Mouse (Mus musculus) R1 (cell line): ENCODE measurements around the gene Ints11.

ENCODE experiments used
- DNase-seq: peaks from one replicate; pipeline ENCODE4 v3.0.0-alpha.2; 2018; ENCODE audit warnings: low read depth, low spot score

The Ints11 gene

GRCm38 (mm10) chr4:155847591-155848352 is 21.6 kb upstream of the Ints11 start:
- peak; percentile 45 for DNase-seq

DNA sequence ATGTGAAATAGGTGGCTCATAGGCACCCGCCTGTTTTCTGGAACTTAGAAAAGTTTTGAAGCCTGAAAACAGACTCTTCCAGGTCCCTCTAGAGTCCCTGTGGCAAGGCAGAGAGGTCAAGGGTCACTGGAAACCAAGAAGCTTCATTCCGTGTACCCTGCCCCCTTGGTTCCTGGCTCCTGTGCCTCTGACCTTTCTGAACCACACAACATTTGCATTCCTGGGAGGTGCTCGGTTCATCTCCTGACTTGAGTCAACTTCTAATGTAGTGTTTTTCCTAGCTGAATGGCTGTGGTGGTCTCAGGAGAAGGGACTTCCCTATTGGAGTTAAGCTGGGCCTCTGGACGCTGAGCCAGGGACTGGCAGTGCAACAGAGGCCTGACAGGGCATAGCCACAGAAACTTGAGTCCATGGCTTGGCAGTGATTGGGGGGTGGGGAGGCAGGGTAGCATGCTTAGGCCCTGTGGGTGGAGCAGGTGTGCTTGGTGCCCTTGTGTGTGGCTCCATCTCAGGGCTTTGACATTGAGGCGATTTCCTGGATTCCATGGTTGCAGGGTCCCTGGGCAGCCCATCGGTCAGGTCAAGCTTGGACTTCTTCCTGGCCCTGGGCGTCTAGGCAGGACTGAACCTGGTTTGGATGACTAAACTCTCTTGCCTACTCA is 20.8 kb upstream of the Ints11 start:
- no peak for DNase-seq

GRCm38 (mm10) chr4:155849391-155849790 is 20.0 kb upstream of the Ints11 start:
- no peak for DNase-seq

DNA sequence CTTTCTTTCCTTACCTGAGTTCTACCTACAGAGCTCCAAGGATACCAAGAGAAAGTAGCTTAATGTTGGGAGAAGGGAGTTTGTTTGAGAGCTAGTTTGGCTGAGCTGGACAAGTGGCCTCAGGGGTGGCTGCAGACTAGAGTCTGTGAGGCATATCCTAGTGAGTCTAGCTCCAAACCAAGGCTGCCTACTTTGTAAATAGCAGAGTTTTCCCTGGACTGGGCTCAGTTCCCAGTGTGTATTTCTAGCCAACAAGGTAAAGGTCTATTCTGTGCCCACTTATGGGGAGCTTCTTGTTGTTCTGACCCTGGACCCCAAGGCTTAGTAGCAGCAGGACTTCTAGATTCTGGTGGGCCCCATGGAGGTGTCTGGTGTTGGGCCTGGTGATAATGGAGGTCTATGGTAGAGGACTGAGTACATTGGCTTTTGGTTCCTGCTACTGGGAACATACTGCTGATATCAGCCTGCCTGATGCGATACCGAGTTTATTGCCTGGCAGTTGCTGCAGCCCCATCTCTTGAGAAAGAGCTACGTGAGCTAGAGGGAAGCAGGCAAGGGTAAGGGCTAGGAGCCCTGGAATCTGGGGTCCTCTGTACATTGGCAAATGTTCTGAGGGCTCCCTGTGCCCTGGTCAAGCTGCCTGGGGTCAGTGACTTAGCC is 19.4 kb upstream of the Ints11 start:
- no peak for DNase-seq

- no peak for DNase-seq
Observed at GRCm38 (mm10) chr4:155851368-155851767, 18.0 kb upstream of the Ints11 start.

DNA sequence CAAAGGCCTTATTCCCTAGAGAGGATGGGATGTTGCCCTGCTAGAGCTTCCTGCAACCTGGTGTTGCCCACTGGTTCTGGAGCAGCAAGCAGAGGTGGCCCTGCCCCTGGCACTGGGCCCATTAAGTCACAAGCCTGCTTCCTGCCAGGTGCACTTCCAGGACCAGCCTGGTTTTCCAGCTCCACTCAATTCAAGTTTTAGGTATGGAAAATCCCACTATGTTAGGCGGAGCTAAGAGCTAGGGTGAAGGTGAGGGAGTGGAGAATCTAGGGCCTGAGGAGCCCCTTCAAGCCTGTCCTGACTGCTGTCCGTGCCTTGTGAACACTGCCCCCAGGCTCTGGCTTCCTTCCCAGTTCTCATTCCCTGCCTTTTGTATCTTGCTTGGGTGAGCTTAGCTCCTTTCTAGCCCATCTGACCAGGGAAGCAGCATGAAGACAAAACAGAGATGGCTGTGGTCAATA is 17.4 kb upstream of the Ints11 start:
- no peak for DNase-seq

DNA sequence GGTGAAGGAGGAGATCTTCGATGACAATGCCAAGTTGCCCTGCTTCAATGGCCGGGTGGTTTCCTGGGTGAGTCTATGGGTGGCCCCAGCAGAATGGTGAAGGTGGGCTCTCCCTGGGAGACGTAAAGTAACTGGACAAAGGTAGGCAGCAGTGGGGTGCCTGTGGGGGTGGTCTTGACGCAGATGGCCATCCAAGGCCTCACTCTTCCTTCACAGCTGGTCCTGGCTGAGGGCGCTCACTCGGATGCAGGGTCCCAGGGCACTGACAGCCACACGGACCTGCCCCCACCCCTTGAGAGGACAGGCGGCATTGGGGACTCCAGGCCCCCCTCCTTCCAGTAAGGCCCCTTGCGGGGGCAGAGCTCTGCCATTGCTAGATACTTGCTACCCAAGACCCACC is 15.9 kb upstream of the Ints11 start:
- DNase-seq = no peak

DNA sequence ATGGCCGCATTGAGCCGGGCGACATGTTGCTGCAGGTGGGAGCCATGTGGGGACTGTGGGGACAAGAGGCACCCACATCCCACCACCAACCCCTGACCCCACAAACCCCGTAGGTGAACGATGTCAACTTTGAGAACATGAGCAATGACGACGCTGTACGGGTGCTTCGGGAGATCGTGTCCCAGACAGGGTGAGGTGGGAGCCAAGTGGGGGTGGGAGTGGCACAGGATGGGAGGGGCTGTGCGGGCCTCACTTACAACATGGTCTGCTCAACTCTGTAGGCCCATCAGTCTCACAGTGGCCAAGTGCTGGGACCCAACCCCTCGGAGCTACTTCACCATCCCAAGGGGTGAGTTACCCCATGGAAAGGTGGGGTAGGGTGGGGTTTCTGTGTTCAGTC is 14.4 kb upstream of the Ints11 start:
- no peak for DNase-seq

GRCm38 (mm10) chr4:155856071-155856470 is 13.3 kb upstream of the Ints11 start:
- DNase-seq = no peak

DNA sequence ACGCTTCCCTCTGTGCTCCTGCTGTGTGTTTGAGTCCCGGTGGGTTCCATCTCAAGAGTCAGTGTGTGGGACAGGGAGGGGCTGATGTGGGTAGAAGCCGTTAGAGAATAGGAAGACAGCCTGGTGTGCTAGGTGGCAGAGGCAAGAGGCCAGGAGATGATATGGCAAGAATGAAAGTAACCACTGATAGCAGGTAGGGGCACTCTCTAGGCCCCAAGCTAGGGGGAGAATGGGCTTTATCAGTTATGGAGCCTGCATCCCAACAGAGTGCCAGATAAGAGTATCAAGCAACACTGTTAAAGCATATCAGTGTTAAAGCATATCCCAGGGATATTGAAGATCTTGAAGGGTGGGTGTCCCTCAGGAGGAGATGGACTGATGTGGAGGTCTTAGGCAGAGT is 12.5 kb upstream of the Ints11 start:
- no peak for DNase-seq

DNA sequence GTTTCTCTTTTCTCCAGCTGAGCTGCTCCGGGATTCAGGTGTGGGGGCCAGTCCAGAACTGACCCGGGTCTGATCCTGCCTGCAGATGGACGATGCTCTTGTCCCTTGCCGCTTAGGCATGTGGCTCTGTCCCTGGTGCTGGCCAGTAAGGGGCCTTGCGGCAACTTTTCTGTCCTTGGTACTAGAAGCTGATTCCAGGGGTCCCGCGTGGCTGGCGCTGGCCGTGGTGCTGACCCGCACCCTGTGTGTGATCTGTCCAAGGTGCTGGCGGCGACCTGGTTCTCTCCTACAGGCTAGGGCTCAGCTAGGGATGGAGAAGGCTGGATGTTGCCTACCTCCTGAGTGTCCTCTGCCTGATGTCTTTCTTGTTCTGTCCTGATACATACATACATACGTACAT is 10.0 kb upstream of the Ints11 start:
- DNase-seq = peak; percentile 84

DNA sequence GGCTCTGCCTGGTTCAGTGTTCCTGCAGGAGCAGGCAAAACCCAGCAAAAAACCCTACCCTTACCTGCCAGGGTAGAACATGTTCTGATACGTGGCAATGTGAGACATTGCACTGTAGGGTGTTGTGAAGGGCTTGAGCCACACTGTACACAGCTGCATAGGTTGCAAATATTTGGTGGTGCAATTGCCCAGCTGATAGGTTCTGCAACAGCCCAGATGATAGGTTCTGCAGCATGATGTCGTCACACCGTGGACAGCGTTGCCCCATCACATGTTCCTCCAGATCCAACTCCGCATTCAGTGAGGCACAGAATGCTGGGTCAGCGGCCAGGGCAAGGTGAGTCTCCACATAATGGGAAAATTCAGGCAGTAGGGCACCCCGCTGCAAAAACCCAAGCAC is 7.6 kb upstream of the Ints11 start:
- no peak for DNase-seq

DNA sequence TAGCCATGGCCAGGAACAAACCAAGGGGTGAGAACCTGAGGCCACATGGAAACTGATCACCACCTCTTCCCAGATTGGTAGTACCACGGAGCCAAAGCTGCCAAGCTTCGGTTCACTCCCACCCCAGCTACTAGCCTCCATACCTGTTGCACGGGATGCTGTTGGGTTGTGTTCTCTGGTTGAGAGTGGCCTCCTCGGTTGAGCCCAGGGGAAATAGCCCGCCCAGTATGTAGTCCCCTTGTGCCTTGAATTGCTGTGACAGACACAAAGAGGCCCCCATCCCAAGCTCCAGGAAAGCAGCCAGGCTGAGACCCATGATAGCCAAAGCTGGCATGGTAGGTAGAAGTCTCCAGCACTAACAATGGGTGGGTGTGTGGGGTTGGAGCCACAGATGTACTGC is 6.3 kb upstream of the Ints11 start, which contains the start of gene Tas1r3:
Gene Tas1r3 (minus strand): TSS at position 362 of the 400 bp plus-strand sequence.
- DNase-seq = no peak

GRCm38 (mm10) chr4:155868614-155869298 is 590 bp upstream of the Ints11 start:
- DNase-seq = no peak

GRCm38 (mm10) chr4:155871404-155871803 is 2.1 kb downstream of the Ints11 start:
- no peak for DNase-seq

GRCm38 (mm10) chr4:155883587-155883986 is 14.2 kb downstream of the Ints11 start:
- DNase-seq = no peak

GRCm38 (mm10) chr4:155886330-155886729 is 17.0 kb downstream of the Ints11 start:
- DNase-seq = no peak

GRCm38 (mm10) chr4:155887674-155888073 is 18.3 kb downstream of the Ints11 start:
- no peak for DNase-seq

- DNase-seq = no peak
Observed at GRCm38 (mm10) chr4:155888181-155888580, 18.8 kb downstream of the Ints11 start.

DNA sequence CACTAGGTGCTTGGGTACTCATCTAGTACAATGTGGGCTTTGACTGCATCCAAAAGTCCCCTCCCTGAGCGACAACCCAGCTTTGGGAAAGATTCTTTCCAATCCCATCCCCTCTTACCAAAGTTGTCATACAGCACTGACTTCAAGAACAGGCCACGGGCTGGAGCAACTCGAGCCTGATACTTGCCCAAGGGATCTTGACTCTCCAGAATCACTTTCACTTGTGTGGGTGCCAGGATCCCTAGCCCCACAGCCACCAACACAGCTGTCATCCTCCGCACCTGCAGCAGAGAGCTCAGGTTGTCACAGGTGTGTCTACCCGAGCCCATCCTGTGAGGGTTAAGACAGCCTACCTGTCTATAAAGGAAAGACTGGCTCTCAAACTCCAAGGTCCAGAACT is 20.0 kb downstream of the Ints11 start:
- DNase-seq = no peak

DNA sequence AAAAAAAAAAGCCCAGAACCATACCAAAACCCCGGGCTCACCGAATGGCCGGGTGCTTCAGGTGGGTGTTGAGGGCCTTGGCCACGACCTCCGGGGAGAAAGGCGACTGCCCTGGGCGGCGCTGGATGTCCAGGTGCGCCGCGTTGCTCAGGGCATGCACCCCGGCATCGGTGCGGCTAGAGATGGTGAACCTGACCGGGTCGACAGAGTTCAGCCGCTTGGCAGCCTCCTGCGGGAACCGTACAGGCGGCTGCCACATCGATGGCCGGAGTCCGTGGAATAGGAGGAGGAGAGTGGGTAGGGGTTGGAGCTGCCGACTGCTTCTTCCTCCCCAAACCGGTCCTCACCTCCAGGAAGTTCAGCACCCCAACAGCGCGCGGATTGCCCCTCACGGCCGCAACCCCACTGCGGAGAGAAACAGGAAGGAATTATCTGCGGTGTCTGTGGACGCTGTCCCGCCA is 21.7 kb downstream of the Ints11 start:
- no peak for DNase-seq

DNA sequence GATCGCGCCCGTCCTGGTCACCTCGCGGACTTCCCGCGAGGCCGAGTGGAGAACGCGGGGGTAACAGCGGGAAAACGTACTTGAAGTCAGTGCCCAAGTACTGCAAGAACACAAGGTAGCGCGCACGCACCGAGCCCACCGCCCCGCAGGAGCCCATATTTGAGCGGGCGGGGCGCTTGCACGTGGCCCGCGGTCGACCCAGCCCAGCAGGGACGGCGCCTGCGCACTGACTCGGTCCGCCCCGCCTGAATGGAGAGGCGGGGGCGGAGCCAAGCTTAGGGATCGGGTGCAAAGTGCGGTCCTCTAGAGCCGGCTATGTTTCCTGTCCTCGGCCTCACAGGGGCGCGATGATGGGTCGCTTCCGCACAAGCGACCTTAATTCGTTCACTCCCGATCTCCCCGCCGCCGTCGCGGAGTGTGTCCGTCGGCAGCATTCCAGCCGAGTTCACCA is 22.2 kb downstream of the Ints11 start, which contains the start of the genes Pusl1 and Acap3:
Gene Pusl1 (minus strand): TSS at position 231 of the 451 bp plus-strand sequence.
Gene Acap3 (plus strand): TSS at position 272 of the 451 bp plus-strand sequence.
- DNase-seq = peak; percentile 96
